In the genomic region with DNA sequence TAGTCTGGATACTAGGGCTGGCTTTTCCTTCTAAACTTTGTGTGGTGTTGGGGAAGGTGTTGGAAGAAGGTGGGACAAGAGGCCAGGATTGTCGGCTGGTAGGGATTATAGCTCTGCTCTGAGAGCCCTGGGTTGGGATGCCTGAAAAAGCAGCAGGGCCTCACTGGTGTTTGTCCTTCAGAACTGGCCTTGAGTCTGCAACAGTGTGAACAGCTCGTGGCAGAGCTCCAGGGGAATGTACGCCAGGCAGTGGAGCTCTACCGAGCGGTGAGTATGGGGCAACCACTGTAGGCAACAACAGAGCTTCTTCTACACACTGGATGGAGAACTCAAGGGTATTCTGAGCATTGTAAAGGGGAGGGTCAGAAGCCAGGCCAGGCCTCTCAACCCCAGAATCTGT, we compare ENCODE assay signal across 14 mouse cellular contexts. TPM values are rescaled to one million over a fixed set of nuclear protein-coding genes. Genes with fewer than 3 reads are reported as not detected.
DNase-seq lines count a peak whose midpoint lies in the region; ATAC-seq and TF ChIP-seq lines count a peak whose summit lies in the region.
"Had no signal": no experiment of that assay in that cellular context is flagged by ENCODE, and none has a peak within 500 bp of the region (broad histone marks: within the 10 kb centered on the region; RNA-seq: fewer than 3 reads in every experiment).

No protein-coding gene starts in this region.

- H3K9me3 ChIP-seq in midbrain, postnatal 0 days (ENCODE audit: low read length) = no peaks in the 10 kb centered on the region
- H3K9me3 ChIP-seq in midbrain, embryonic 15.5 days = no peaks in the 10 kb centered on the region
- no peaks in the 10 kb centered on the region for H3K9me3 ChIP-seq in heart, embryonic 16.5 days (replicated peaks; ENCODE audit: control insufficient read depth, low read length)
- H3K9me3 ChIP-seq: midbrain, embryonic 13.5 days had no signal

- WGBS in midbrain, postnatal 0 days = 89% methylated on average over 5 of the region's 5 CpGs
- WGBS in midbrain, embryonic 15.5 days = 91% methylated on average over 5 of the region's 5 CpGs
- WGBS in heart, embryonic 16.5 days = 24% methylated on average over 5 of the region's 5 CpGs

- 0 out of 2 replicates have a peak overlapping the region, but pooled peaks have one; percentile 4 for H3K9ac ChIP-seq in midbrain, postnatal 0 days (replicated peaks; ENCODE audit: low read length, poor library complexity, severe bottlenecking)
- no peak overlapping the region for H3K9ac ChIP-seq in midbrain, embryonic 15.5 days
- peak overlapping the region; percentile 35; the same call in 1 of the 2 replicates for H3K9ac ChIP-seq in heart, embryonic 16.5 days (ENCODE audit: low read length)
- H3K9ac ChIP-seq: midbrain, embryonic 13.5 days had no signal

- no peak for TF ChIP-seq CTCF in midbrain, postnatal 0 days (IDR thresholded peaks at IDR 0.05)

- H3K4me1 ChIP-seq in midbrain, postnatal 0 days (ENCODE audit: insufficient read depth, low read length) = peaks cover 9% of the 10 kb centered on the region; the same call in 1 of the 2 replicates
- peaks cover 21% of the 10 kb centered on the region for H3K4me1 ChIP-seq in midbrain, embryonic 15.5 days
- peaks cover 9% of the 10 kb centered on the region; the same call in 1 of the 2 replicates for H3K4me1 ChIP-seq in brown adipose tissue, adult 24 weeks (ENCODE audit: control insufficient read depth, insufficient read depth, insufficient read length, low read length)
- H3K4me1 ChIP-seq in heart, embryonic 16.5 days (ENCODE audit: control insufficient read depth, insufficient read depth, low read length) = peaks cover 20% of the 10 kb centered on the region

- H3K4me3 ChIP-seq in midbrain, postnatal 0 days (ENCODE audit: low read depth, low read length) = no peak overlapping the region
- H3K4me3 ChIP-seq in midbrain, embryonic 15.5 days = no peak overlapping the region
- no peak overlapping the region for H3K4me3 ChIP-seq in brown adipose tissue, adult 24 weeks (ENCODE audit: insufficient read depth, low read depth, low read length)
- H3K4me3 ChIP-seq in heart, embryonic 16.5 days (ENCODE audit: low read length) = no peak overlapping the region
- H3K4me3 ChIP-seq: midbrain, embryonic 13.5 days had no signal

- no peak overlapping the region for H3K4me2 ChIP-seq in midbrain, postnatal 0 days (ENCODE audit: low read depth, low read length, poor library complexity, severe bottlenecking)
- no peak overlapping the region for H3K4me2 ChIP-seq in midbrain, embryonic 15.5 days
- no peak overlapping the region for H3K4me2 ChIP-seq in heart, embryonic 16.5 days (ENCODE audit: low read depth, low read length)
- H3K4me2 ChIP-seq: midbrain, embryonic 13.5 days had no signal

- no peak for ATAC-seq in midbrain, postnatal 0 days (ENCODE audit: low FRiP score)
- ATAC-seq in midbrain, embryonic 15.5 days (replicated peaks) = no peak
- ATAC-seq in heart, embryonic 16.5 days (replicated peaks; ENCODE audit: extremely low read depth, insufficient read depth, low FRiP score) = peak; percentile 67
- ATAC-seq: hindbrain, embryonic 16.5 days; midbrain, embryonic 13.5 days had no signal

- DNase-seq in midbrain, postnatal 0 days (ENCODE audit: low spot score) = no peak
- peak; percentile 88 for DNase-seq in testis, postnatal 10 days (ENCODE audit: low spot score)
- DNase-seq in left cerebral cortex, postnatal 10 days (ENCODE audit: extremely low spot score in 1 of 2, low spot score in 2 of 2) = no peak
- no peak for DNase-seq in frontal cortex, adult 2 months (ENCODE audit: extremely low spot score in 1 of 2, low spot score in 1 of 2)
- no peak for DNase-seq in embryo, embryonic 10 days (ENCODE audit: low spot score)
- DNase-seq: cerebellum, postnatal 25 days; gastrocnemius, postnatal 36 days; right cerebral cortex, postnatal 4 days had no signal

- intact Hi-C loops in left cerebral cortex, postnatal 10 days (cut with DNase I) = no loop called here

- H3K27me3 ChIP-seq in midbrain, postnatal 0 days (ENCODE audit: insufficient read depth, low read length) = no peaks in the 10 kb centered on the region
- H3K27me3 ChIP-seq in midbrain, embryonic 15.5 days (replicated peaks) = no peaks in the 10 kb centered on the region
- H3K27me3 ChIP-seq in heart, embryonic 16.5 days (ENCODE audit: control insufficient read depth, insufficient read depth, low read length) = no peaks in the 10 kb centered on the region
- H3K27me3 ChIP-seq: midbrain, embryonic 13.5 days had no signal

- H3K36me3 ChIP-seq in midbrain, postnatal 0 days (ENCODE audit: insufficient read depth, low read length) = peaks cover 60% of the 10 kb centered on the region
- H3K36me3 ChIP-seq in midbrain, embryonic 15.5 days (replicated peaks) = peaks cover 50% of the 10 kb centered on the region
- H3K36me3 ChIP-seq in heart, embryonic 16.5 days (ENCODE audit: control insufficient read depth, insufficient read depth) = peaks cover 29% of the 10 kb centered on the region

- H3K27ac ChIP-seq in midbrain, postnatal 0 days (ENCODE audit: low read depth, low read length) = no peak overlapping the region
- H3K27ac ChIP-seq in midbrain, embryonic 15.5 days = no peak overlapping the region
- peak overlapping the region; percentile 61 for H3K27ac ChIP-seq in brown adipose tissue, adult 24 weeks (replicated peaks; ENCODE audit: low read depth, low read length)
- H3K27ac ChIP-seq in heart, embryonic 16.5 days (ENCODE audit: low read length) = peak overlapping the region; percentile 95
- H3K27ac ChIP-seq: macrophage; midbrain, embryonic 13.5 days had no signal

RNA-seq across cellular contexts. Expression of gene Jmjd7, which starts 2.9 kb away (rescaled TPM):
- total RNA-seq in midbrain, postnatal 0 days (2014; rRNA removed) = 4.9 and 11.7 TPM in 2 replicates
- polyA plus RNA-seq in midbrain, postnatal 0 days (2015; fragmentation: Nextera tagmentation; extraction: Ambion mirVana) = 13.6 and 13.7 TPM in 2 replicates
- polyA plus RNA-seq in midbrain, embryonic 15.5 days (2015; fragmentation: Nextera tagmentation; extraction: Ambion mirVana) = 21.9 and 22.6 TPM in 2 replicates
- 4.8 and 9.3 TPM in 2 replicates for polyA plus RNA-seq in brown adipose tissue, adult 24 weeks (2012; ENCODE audit: insufficient read depth, insufficient read length, missing spikeins)
- 16.7 and 17.3 TPM in 2 replicates for polyA plus RNA-seq in heart, embryonic 16.5 days (2015; fragmentation: Nextera tagmentation; extraction: Ambion mirVana)
- total RNA-seq in left cerebral cortex, postnatal 10 days (2021) = 1 to 10 TPM; 5.6 to 6.2 TPM
- 3.3 and 4.1 TPM in 2 replicates for polyA plus RNA-seq in frontal cortex, adult 2 months (2012; rRNA removed)

RNA-seq across cellular contexts. Expression of gene Gm28042, which starts 3.0 kb away (rescaled TPM):
- total RNA-seq in midbrain, postnatal 0 days (2014; rRNA removed) = 3.7 and 6.6 TPM in 2 replicates
- polyA plus RNA-seq in midbrain, postnatal 0 days (2015; fragmentation: Nextera tagmentation; extraction: Ambion mirVana) = 0.98 and 2.5 TPM in 2 replicates
- polyA plus RNA-seq in midbrain, embryonic 15.5 days (2015; fragmentation: Nextera tagmentation; extraction: Ambion mirVana) = 6.0 and 7.2 TPM in 2 replicates
- 0.54 TPM in 1 of 2 replicates, not detected in the other for polyA plus RNA-seq in brown adipose tissue, adult 24 weeks (2012; ENCODE audit: insufficient read depth, insufficient read length, missing spikeins)
- 2.0 and 2.2 TPM in 2 replicates for polyA plus RNA-seq in heart, embryonic 16.5 days (2015; fragmentation: Nextera tagmentation; extraction: Ambion mirVana)
- 1 to 10 TPM in 1 of 2 experiments, under 1 TPM in 1; 0.71 to 1.6 TPM for total RNA-seq in left cerebral cortex, postnatal 10 days (2021)
- polyA plus RNA-seq in frontal cortex, adult 2 months (2012; rRNA removed) = 2.5 and 2.9 TPM in 2 replicates
- polyA plus RNA-seq: macrophage had no signal

RNA-seq across cellular contexts. Expression of gene Pla2g4b, which starts 8.9 kb away (rescaled TPM):
- total RNA-seq in midbrain, postnatal 0 days (2014; rRNA removed) = 4.9 and 9.2 TPM in 2 replicates
- 0.20 and 0.34 TPM in 2 replicates for polyA plus RNA-seq in midbrain, postnatal 0 days (2015; fragmentation: Nextera tagmentation; extraction: Ambion mirVana)
- 3.9 and 4.6 TPM in 2 replicates for polyA plus RNA-seq in midbrain, embryonic 15.5 days (2015; fragmentation: Nextera tagmentation; extraction: Ambion mirVana)
- 0.88 TPM in 1 of 2 replicates, not detected in the other for polyA plus RNA-seq in brown adipose tissue, adult 24 weeks (2012; ENCODE audit: insufficient read depth, insufficient read length, missing spikeins)
- polyA plus RNA-seq in heart, embryonic 16.5 days (2015; fragmentation: Nextera tagmentation; extraction: Ambion mirVana) = 1.8 and 2.3 TPM in 2 replicates
- 1 to 10 TPM; 2.6 to 3.3 TPM for total RNA-seq in left cerebral cortex, postnatal 10 days (2021)
- polyA plus RNA-seq in frontal cortex, adult 2 months (2012; rRNA removed) = 3.5 and 3.9 TPM in 2 replicates

RNA-seq across cellular contexts. Expression of gene Mapkbp1, which starts 51.8 kb away (rescaled TPM):
- total RNA-seq in midbrain, postnatal 0 days (2014; rRNA removed) = 54.2 and 64.6 TPM in 2 replicates
- polyA plus RNA-seq in midbrain, postnatal 0 days (2015; fragmentation: Nextera tagmentation; extraction: Ambion mirVana) = 7.1 and 7.4 TPM in 2 replicates
- 9.7 and 9.9 TPM in 2 replicates for polyA plus RNA-seq in midbrain, embryonic 15.5 days (2015; fragmentation: Nextera tagmentation; extraction: Ambion mirVana)
- 2.2 and 3.0 TPM in 2 replicates for polyA plus RNA-seq in brown adipose tissue, adult 24 weeks (2012; ENCODE audit: insufficient read depth, insufficient read length, missing spikeins)
- 2.2 and 2.4 TPM in 2 replicates for polyA plus RNA-seq in heart, embryonic 16.5 days (2015; fragmentation: Nextera tagmentation; extraction: Ambion mirVana)
- total RNA-seq in left cerebral cortex, postnatal 10 days (2021) = 10 to 100 TPM; 79.1 to 79.2 TPM
- polyA plus RNA-seq in frontal cortex, adult 2 months (2012; rRNA removed) = 38.5 and 41.4 TPM in 2 replicates

Comparison
In these comparisons a context has a peak if more than half of its experiments do, and no peak if none do; other contexts are left out.
1. H3K27ac ChIP-seq: peak in brown adipose tissue, adult 24 weeks (single experiment) and heart, embryonic 16.5 days (single experiment); none in midbrain, postnatal 0 days (single experiment) and midbrain, embryonic 15.5 days (single experiment).